Mouse (Mus musculus) heart, postnatal 25 days (tissue): ENCODE results near the gene Ergic1. TPM values are rescaled to one million over a fixed set of nuclear protein-coding genes. Genes with fewer than 3 reads are reported as not detected.

Experiments used
- DNase-seq: peaks from one replicate; pipeline ENCODE4 v3.0.0; 2022; ENCODE audit warnings: low spot score
- intact Hi-C: fragments of 180-260 bp; cut with DNase I; formaldehyde crosslinking; loops from one replicate; pipeline ENCODE4 v1.15.1; 2025
- total RNA-seq, 2 experiments: library from RNA; stranded (reverse); gene quantifications; 2 replicates each; pipeline ENCODE4 v1.2.3; 2021

The Ergic1 gene
- total RNA-seq, 2 experiments from 2014 or later: 54.2 to 58.4 TPM

DNA sequence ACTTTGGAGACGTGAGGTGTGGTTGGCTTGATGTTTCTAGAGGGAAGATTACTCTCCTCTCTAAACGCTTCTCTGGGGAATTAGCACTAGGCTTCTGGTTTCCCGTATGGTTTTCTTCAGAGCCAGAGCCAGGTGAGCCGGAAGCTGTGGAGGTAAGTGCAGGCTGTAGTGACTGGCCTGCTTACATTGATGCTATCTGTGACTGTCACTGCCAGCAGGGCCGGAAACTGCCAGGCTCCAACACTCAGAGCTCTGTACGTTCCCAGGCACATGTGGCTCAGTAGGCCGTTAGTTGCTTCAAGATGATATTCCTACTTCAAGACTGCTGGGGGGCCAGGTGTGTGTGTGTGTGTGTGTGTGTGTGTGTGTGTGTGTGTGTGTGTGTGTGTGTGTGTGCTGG, 32.9 kb downstream of the Ergic1 start:
- no peak for DNase-seq
- intact Hi-C loops: no loop called here

DNA sequence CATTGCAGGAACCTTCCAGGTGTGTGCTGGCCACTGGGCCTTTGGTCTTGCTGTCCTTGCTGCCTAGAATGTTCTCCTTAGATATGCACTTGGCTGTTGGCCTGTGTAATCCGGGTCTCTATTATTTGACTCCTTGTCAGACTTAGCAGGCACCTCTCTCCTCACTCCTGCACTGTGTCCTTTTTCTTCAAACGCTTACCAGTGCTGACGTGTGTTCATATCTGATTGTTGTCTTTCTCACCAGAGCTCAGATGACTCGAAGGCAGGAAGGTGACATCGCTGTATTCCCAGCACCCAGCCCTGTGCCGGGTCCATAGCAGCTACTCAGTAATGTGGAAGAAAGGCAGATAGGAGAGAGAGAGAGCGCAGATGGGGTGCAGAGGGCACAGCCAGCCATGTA, 33.7 kb downstream of the Ergic1 start:
- no peak for DNase-seq
- intact Hi-C loops: no loop called here

DNA sequence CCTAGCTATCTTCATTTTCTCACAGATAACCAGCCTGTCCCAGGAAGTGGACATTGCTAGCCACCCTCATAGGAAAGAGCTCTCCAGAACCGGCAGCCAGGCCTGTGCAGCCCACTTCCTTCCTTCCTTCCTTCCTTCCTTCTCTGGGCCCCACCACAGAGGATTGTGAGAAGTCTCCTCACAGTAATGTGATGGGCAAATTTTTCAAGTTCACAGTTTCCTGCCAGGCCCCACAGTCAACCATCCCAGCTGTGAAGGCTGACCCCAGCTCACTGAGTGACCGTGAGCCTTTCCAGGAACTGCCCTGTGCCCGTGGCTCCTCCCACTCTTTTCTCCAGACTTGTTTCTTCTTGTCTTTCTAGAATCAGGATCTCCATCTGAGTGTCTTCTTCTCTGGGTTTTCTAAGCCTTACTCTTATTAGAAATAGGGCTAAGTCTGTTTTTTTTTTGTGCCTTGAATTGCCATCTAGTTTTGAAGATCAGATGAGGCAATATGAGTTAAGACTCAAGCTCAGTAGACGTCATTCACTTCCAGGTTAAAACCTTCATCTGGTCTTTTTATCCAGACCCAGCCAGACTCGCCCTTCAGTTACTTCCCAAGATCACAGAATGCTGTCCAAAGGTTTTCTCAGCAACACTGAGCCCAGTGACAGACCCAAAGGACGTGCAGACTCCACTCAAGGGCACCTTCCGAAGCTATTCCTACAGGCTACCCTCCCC, 34.3 kb downstream of the Ergic1 start:
- DNase-seq: no peak
- intact Hi-C loops: loop anchor here (2.0 kb wide), 2 partner anchors 87 to 129 kb away; no protein-coding TSS in a partner anchor

DNA sequence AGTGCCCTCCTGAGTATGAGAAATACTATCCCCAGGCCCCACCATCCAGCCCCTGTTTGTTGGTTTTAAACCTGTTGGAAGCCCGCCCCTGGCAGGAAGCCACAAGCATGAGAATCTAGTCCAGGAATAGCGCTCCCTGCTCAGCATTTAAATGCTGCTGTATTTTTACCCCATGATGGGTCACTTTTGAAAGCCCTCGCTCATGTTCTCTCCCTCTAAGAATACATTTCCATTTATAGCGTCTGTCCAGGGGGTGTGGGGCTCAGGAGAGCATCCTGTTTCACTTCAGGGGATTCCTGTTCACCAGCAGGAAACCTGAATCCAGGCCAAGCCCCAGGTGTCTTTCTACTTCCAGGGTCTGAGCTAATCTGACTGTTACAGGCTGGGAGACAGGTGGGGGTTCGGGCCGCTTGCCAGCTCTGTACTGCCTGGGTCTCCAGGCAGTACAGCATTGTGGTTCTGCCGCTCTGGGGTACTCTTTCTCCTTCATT, 34.9 kb downstream of the Ergic1 start:
- intact Hi-C loops: loop anchor here (2.0 kb wide), 2 partner anchors 87 to 129 kb away; no protein-coding TSS in a partner anchor
- peak; percentile 75 for DNase-seq

DNA sequence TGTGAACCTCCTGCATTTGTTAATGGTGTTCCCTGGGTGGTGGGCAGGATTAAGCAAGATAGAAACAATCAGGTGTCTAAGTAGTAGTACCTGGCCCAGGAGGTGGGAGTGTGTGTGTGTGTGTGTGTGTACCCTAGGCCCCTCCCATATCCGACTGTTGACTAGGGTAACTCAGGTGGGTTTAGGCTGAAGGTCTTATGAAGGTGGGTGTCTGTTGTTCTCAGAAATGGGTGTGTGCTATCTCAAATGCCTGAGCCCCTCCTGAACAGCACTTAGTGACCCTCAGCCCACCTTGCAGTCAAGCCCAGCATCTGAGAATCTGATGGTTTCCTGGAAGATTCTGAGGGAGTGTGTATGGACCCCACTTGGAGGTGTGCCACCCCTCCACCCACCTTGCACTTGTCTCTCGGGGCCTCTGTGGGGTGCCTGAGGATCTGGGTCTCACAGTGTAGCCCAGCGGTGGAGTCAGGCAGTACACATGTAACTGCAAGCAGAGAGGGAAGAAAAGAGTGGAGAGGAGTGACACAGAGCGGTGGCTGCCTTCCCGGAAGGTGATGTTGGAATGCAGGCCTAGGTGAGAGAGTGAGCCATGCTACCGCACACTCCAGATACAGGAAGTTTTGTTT, 35.7 kb downstream of the Ergic1 start:
- DNase-seq: no peak
- intact Hi-C loops: loop anchor here (2.0 kb wide), 2 partner anchors 88 to 130 kb away; no protein-coding TSS in a partner anchor

DNA sequence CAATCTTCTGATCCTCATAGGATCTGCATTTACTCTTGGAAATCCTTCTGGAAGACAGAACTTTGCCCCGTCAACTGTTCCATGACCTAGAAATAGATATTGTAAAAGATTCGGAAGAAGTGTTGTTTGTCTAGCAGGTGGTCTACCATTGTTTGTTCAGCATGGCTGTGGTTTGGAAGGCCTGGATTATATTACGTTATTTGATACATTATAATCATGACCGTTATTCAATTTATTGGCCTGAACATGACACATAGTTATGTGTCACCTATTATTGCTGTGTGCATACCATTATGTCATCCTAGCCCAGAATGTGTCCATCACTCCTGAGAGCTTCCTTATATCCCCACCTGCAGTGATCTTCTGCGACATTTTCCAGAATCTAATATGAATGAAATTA, 37.6 kb downstream of the Ergic1 start:
- intact Hi-C loops: no loop called here
- no peak for DNase-seq

DNA sequence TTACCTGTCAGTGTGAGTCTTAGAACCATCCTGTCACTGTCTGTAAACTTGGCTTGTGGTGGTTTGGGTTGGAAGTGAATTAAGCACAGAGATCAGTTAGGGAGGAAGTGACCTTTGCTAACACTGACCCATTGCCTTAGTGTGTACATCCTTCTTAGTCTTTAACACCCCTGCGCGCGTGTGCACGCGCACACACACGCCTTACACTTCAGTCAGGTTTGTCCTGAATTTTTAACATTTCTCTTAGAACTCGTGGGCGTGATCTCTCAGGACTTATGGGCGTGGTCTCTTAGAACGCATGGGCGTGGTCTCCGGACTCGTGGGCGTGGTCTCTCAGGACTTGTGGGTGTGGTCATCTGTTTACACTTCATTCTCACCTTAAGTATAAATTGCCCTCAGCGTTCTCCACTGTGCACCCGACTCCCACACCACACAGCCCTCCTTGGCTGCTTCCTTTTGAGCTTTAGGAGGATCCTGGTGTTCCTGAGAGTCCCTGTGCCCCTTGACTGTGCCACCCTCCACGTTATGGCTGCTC, 39.7 kb downstream of the Ergic1 start:
- intact Hi-C loops: no loop called here

DNA sequence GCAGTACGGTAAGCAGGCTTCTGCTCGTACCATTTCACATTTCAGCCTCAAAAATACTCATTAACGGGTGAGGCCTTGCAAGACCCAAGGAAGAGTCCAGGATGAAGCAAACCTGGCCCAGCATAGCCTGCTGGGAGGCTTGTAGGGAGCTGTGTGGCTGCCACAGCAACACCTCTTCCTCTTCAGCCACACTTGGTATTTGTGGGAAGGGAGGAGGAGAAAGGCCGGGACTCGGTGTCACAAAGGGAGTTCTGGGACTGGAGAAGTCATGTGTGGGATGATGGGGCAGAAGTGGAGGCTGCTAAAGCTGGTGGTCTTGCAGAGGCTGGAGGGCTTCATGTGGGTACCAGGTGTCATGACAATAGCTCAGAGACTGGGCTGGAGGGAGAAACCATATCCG, 40.2 kb downstream of the Ergic1 start:
- no peak for DNase-seq
- intact Hi-C loops: no loop called here

More for the DNA sequence above, 39.7 kb downstream of the Ergic1 start:
- DNase-seq: no peak

DNA sequence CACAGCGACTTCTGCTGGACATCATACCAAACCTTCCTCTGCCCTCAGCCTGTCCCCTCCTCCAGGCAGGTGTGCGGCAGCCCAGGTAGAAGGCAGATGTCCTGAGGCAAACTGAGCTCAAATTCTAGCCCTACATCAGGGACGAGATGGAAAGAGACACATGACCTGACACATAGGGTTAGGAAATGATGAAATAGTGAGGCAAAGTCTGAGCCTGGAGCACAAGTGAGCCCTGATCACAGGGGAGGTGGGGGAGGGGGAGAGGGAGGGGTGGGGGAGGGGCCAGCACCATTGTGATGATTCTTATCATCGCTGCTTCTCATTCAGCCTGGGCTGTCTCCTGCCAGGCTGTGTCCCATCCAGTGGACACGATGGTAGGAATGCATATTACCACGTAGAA, 40.6 kb downstream of the Ergic1 start:
- DNase-seq: no peak
- intact Hi-C loops: loop anchor here (2.0 kb wide), 2 partner anchors 15 to 35 kb away; no protein-coding TSS in a partner anchor

DNA sequence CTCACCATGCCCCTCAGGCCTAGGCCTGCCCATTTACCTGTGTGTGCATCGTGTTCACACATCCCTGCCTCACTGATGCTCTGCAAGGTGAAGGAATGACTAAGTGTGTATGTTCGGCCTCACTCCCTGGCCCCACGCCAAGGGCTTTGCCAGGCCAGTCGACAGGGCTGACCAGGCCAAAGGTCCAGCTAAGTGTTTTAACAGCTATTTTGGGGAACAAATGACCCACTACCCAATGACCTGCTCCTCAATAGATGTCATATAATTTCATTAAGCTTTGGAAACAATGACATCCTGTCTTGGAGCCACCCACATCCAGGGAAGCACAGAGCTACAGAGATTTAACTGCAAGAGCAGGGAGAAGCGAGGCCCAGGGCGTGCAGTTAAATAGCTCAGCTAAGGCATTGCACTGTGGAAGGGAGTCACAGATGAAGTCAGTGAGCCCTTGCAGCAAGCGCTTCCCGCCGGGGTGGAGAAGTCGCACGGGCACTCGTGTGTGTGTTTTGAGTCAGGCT, 41.1 kb downstream of the Ergic1 start:
- intact Hi-C loops: loop anchor here (2.0 kb wide), 2 partner anchors 14 to 34 kb away; no protein-coding TSS in a partner anchor

DNA sequence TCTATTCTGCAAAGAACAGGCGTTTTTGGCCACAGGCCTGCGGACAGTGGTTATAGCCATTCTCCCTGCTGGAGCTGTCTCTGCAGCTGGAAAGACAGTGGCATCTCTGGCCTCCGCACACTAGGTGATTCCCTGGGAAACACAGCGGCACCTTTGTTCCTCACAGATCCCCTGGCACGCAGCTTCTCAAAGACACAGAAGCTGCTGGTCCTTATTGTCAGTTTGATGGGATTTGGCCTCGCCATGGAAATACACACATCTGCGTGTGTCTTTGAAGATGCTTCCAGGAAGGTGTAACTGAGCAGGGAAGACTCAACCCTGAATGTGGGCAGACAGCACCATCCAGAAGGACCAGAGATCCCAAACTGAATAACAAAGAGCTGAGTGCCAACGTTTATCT, 42.0 kb downstream of the Ergic1 start:
- no peak for DNase-seq
- intact Hi-C loops: loop anchor here (2.0 kb wide), 2 partner anchors 13 to 33 kb away; no protein-coding TSS in a partner anchor

More for the DNA sequence above, 41.1 kb downstream of the Ergic1 start:
- no peak for DNase-seq

DNA sequence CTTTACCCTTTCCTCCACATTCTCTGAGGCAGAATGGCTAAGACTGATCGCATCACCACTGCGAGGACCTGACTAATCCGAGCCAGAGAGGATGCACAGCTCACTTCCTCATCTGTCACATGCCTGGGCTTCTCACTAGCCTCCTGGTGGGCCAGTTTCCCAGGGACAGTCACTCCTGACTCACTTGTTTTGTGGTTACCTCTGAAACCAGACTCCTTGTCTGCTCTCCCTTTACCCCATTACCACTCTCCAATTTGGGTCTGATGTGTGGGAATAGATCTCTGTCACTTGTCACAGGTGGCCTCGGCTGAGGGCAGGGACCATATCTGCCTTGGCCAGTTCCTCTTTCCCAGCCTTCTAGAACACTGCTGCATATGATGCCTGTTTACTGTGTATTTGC, 44.3 kb downstream of the Ergic1 start:
- intact Hi-C loops: no loop called here
- DNase-seq: no peak

DNA sequence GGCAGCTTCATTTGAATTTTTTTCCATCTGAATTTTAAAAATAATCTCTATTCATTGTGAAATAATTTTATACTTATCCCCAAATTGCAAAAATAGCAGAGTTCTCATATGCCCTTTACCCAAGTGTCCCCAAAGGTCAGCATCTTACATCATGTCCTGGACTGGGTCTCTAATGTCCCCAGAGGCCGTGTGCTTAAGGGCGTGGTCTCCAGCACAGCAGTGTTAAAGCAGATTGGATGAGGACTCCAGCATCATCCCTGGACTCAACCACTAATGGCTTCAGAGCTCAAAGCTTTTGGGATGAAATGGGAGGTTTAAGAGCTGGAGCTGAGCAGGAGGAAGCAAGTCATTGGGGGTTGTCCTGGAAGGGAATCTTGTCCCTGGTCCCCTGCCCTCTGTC, 45.2 kb downstream of the Ergic1 start:
- peak; percentile 50 for DNase-seq
- intact Hi-C loops: no loop called here

DNA sequence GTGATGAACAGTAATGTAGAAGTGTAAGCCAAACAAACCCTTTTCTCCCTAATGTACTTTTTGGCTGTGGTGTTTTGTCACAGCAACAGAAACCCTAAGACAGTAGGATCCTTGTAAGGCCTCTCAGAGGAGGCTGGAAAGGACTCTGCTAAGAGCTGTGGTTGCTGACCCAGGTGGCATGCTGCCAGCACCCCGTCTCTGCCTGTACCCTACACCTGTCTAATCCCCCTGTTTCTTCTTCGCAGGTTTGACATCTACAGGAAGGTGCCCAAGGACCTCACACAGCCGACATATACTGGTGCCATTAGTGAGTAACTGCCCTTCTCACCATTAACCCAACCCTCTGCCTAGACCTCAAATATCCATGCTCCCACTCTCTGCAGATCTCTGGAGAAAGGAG, 47.1 kb downstream of the Ergic1 start:
- intact Hi-C loops: no loop called here
- no peak for DNase-seq

DNA sequence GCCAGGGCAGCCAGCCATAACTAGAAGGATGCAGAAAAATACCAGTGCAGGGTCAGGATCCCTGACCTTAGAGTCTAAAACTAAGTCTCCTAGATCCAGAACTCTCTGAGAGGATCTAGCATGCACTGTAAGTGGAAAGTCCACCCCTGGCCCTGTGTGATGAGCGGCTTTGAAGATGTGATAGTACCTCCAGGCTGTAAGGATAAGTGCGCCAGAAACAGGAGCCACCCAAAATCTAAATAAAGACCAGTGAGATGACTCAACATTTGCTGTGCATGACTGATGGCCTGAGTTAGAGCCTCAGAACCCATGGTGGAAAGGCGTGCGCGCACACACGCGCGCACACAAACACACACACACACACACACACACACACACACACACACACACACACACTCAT, 47.6 kb downstream of the Ergic1 start:
- intact Hi-C loops: no loop called here

DNA sequence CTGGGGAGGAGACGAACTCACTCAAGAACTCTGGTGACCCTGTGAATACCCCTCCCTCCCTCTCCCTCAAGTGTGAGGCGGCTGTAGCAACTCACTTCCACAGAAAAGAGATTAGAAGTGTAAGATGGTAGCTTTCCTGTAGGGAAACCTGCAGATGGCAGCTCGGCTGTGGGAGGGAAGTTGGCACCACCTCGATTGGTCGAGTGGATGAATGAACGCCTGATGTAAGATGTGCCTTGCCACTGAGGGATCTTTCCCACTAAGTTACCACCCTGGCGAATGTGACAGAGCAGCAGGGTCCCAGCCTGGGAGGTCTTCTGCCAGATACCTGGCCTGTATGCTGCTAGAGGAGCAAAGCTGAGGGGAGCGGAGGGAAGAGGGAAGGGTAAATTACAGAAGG, 48.5 kb downstream of the Ergic1 start:
- DNase-seq: no peak
- intact Hi-C loops: no loop called here

More for the DNA sequence above, 47.6 kb downstream of the Ergic1 start:
- DNase-seq: no peak

DNA sequence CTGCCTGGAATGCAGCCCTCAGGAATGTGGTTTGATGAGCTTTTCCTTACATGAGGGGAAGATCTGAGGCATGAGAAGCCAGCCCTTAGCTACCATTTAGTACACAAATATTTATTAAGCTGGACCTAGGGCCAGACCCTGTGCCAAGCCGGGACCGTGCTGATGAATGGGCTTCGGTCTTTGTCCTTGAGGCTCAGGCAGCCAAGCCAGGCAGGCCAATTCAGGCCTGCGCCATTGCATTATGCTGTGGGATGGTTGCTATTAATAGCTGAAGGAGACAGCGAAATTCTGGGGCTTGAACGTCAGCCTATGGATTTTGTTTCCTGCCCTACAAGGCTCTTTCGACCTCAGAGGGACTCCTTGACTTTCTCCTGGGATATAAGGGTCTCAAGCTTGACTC, 50.0 kb downstream of the Ergic1 start:
- intact Hi-C loops: no loop called here
- DNase-seq: no peak

DNA sequence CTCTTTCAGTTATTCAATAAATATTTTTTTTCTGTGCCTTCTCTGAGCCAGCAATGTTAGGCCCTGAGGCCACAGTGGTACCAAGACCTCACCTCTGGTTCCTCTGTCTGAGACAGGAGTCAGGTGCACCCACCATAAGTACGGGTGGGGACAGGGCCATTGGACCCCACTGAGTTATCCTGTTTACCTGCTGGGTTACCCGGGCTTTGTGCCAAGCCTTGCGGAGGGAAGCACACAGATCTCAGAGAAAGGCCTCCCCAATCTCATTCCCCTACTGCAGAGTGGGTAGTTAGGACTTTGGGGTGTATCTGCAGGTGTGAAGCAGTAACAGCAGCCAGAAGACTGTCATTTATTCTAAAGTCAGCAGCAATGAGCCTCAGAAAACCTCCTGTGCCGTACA, 50.6 kb downstream of the Ergic1 start:
- no peak for DNase-seq
- intact Hi-C loops: no loop called here

DNA sequence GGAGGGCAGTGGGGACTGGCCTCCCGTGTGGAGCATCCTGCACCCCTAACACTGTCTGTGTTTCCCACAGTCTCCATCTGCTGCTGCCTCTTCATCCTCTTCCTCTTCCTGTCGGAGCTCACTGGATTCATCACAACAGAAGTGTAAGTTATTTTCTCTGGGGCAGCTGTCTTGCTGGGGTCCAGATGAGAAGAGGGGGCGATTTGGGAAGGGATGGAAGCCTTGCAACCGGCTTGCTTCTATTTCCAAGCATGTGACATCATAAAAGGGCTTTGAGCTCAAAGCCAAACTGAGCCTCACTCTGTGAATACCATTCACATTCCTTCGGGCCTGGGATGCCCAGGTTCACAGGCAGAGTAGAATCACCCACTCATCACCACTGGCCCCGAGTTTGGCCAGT, 53.0 kb downstream of the Ergic1 start:
- DNase-seq: no peak
- intact Hi-C loops: no loop called here

DNA sequence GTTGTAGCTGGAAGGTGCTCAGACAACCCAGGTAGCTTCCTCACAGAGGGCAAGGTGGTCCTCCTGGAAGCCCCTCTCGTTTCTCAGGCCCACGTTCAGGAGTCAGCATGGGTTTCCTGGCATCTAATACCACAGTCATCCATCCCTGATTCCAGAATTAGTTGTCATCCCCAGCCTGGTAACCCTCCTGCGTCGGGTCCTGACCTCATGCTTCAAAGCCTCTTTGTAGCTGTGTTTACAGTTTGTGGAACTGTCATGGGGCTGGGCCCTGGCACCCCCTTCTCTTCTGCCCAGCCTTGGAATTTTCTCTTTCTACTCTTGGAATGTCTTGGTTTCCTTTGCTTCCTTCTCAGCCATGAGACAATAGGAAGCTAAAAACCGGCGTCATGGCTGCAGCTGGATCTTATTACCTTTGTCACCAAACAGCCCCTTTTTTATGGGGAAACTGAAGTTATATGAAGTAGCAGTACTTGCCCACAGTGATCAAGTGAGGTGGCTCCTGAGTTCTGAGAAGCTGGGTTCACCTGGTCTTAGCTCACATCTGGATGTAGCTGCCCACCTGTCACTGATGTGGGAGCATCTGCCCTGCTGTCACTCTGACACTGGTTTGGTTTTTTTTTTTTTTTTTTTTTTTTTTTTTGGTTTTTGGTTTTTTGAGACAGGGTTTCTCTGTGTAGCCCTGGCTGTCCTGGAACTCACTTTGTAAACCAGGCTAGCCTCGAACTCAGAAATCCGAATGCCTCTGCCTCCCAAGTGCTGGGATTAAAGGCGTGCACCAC, 53.6 kb downstream of the Ergic1 start:
- DNase-seq: no peak
- intact Hi-C loops: no loop called here
